Mouse (Mus musculus): Measurements from ENCODE around the gene Madd. TPM values are rescaled to one million over a fixed set of nuclear protein-coding genes. Genes with fewer than 3 reads are reported as not detected.

The Madd gene
- polyA plus RNA-seq, 1 experiment: not detected

- WGBS: 81% methylated on average over 10 of the region's 10 CpGs
- no peaks in the 10 kb centered on the region for H3K4me1 ChIP-seq (ENCODE audit: control insufficient read depth, insufficient read depth, low read length)
Observed at GRCm38 (mm10) chr2:91125101-91125500, 58.5 kb downstream of the Madd start.

GRCm38 (mm10) chr2:91123521-91123920, 60.1 kb downstream of the Madd start:
- Histone ChIP-seq H3K4me1 (ENCODE audit: control insufficient read depth, insufficient read depth, low read length) (no peaks in the 10 kb centered on the region), H3K27ac (ENCODE audit: insufficient read depth, low read depth, low read length) (no peak overlapping the region), H3K4me3 (ENCODE audit: insufficient read depth, low read depth, low read length) (no peak overlapping the region)
- WGBS: 81% methylated on average over 6 of the region's 6 CpGs
- TF ChIP-seq POLR2A (IDR thresholded peaks at IDR 0.05; ENCODE audit: insufficient read depth, low read depth, low read length) (no peak), CTCF (IDR thresholded peaks at IDR 0.05; ENCODE audit: insufficient read depth, low read depth, low read length) (no peak)

More at GRCm38 (mm10) chr2:91125101-91125500, 58.5 kb downstream of the Madd start:
- TF ChIP-seq CTCF (IDR thresholded peaks at IDR 0.05; ENCODE audit: insufficient read depth, low read depth, low read length) (no peak), POLR2A (IDR thresholded peaks at IDR 0.05; ENCODE audit: insufficient read depth, low read depth, low read length) (no peak)
- Histone ChIP-seq H3K4me3 (ENCODE audit: insufficient read depth, low read depth, low read length) (no peak overlapping the region), H3K27ac (ENCODE audit: insufficient read depth, low read depth, low read length) (no peak overlapping the region)

- TF ChIP-seq CTCF (IDR thresholded peaks at IDR 0.05; ENCODE audit: insufficient read depth, low read depth, low read length): no peak
- TF ChIP-seq POLR2A (IDR thresholded peaks at IDR 0.05; ENCODE audit: insufficient read depth, low read depth, low read length): no peak
- WGBS: 62% methylated on average over 8 of the region's 8 CpGs
- H3K4me3 ChIP-seq (ENCODE audit: insufficient read depth, low read depth, low read length): no peak overlapping the region
- H3K4me1 ChIP-seq (ENCODE audit: control insufficient read depth, insufficient read depth, low read length): no peaks in the 10 kb centered on the region
- H3K27ac ChIP-seq (ENCODE audit: insufficient read depth, low read depth, low read length): no peak overlapping the region
Observed at GRCm38 (mm10) chr2:91121497-91121896, 62.1 kb downstream of the Madd start.

GRCm38 (mm10) chr2:91121011-91121410, 62.6 kb downstream of the Madd start:
- 76% methylated on average over 6 of the region's 6 CpGs for WGBS
- H3K4me3 ChIP-seq (ENCODE audit: insufficient read depth, low read depth, low read length): no peak overlapping the region
- no peak overlapping the region for H3K27ac ChIP-seq (ENCODE audit: insufficient read depth, low read depth, low read length)
- H3K4me1 ChIP-seq (ENCODE audit: control insufficient read depth, insufficient read depth, low read length): no peaks in the 10 kb centered on the region
- no peak for TF ChIP-seq CTCF (IDR thresholded peaks at IDR 0.05; ENCODE audit: insufficient read depth, low read depth, low read length)
- TF ChIP-seq POLR2A (IDR thresholded peaks at IDR 0.05; ENCODE audit: insufficient read depth, low read depth, low read length): no peak

- no peak overlapping the region for H3K27ac ChIP-seq (ENCODE audit: insufficient read depth, low read depth, low read length)
- H3K4me3 ChIP-seq (ENCODE audit: insufficient read depth, low read depth, low read length): no peak overlapping the region
- H3K4me1 ChIP-seq (ENCODE audit: control insufficient read depth, insufficient read depth, low read length): peaks cover 2% of the 10 kb centered on the region; the same call in 1 of the 2 replicates
- TF ChIP-seq POLR2A (IDR thresholded peaks at IDR 0.05; ENCODE audit: insufficient read depth, low read depth, low read length) (no peak), CTCF (IDR thresholded peaks at IDR 0.05; ENCODE audit: insufficient read depth, low read depth, low read length) (no peak)
- WGBS: 79% methylated on average over 6 of the region's 6 CpGs
Observed at GRCm38 (mm10) chr2:91120261-91120671, 63.4 kb downstream of the Madd start.

- no peak overlapping the region for H3K27ac ChIP-seq (ENCODE audit: insufficient read depth, low read depth, low read length)
- TF ChIP-seq POLR2A (IDR thresholded peaks at IDR 0.05; ENCODE audit: insufficient read depth, low read depth, low read length) (no peak), CTCF (IDR thresholded peaks at IDR 0.05; ENCODE audit: insufficient read depth, low read depth, low read length) (no peak)
- no peak overlapping the region for H3K4me3 ChIP-seq (ENCODE audit: insufficient read depth, low read depth, low read length)
- H3K4me1 ChIP-seq (ENCODE audit: control insufficient read depth, insufficient read depth, low read length): peaks cover 6% of the 10 kb centered on the region
- 79% methylated on average over 6 of the region's 6 CpGs for WGBS
Observed at GRCm38 (mm10) chr2:91119551-91119950, 64.1 kb downstream of the Madd start.

- H3K27ac ChIP-seq (ENCODE audit: insufficient read depth, low read depth, low read length): no peak overlapping the region
- H3K4me3 ChIP-seq (ENCODE audit: insufficient read depth, low read depth, low read length): no peak overlapping the region
- WGBS: 90% methylated on average over 19 of the region's 19 CpGs
- peaks cover 6% of the 10 kb centered on the region for H3K4me1 ChIP-seq (ENCODE audit: control insufficient read depth, insufficient read depth, low read length)
- TF ChIP-seq CTCF (IDR thresholded peaks at IDR 0.05; ENCODE audit: insufficient read depth, low read depth, low read length) (no peak), POLR2A (IDR thresholded peaks at IDR 0.05; ENCODE audit: insufficient read depth, low read depth, low read length) (no peak)
Observed at GRCm38 (mm10) chr2:91119061-91119460, 64.6 kb downstream of the Madd start.

- Histone ChIP-seq H3K4me3 (ENCODE audit: insufficient read depth, low read depth, low read length) (no peak overlapping the region), H3K4me1 (ENCODE audit: control insufficient read depth, insufficient read depth, low read length) (peaks cover 6% of the 10 kb centered on the region), H3K27ac (ENCODE audit: insufficient read depth, low read depth, low read length) (no peak overlapping the region)
- 86% methylated on average over 1 of the region's 1 CpGs for WGBS
- TF ChIP-seq CTCF (IDR thresholded peaks at IDR 0.05; ENCODE audit: insufficient read depth, low read depth, low read length) (no peak), POLR2A (IDR thresholded peaks at IDR 0.05; ENCODE audit: insufficient read depth, low read depth, low read length) (no peak)
Observed at GRCm38 (mm10) chr2:91118647-91119046, 65.0 kb downstream of the Madd start.

- Histone ChIP-seq H3K4me3 (ENCODE audit: insufficient read depth, low read depth, low read length) (no peak within 1 kb of the TSS), H3K27ac (ENCODE audit: insufficient read depth, low read depth, low read length) (no peak within 1 kb of the TSS), H3K4me1 (ENCODE audit: control insufficient read depth, insufficient read depth, low read length) (peaks cover 6% of the 10 kb centered on the region)
- TF ChIP-seq POLR2A (IDR thresholded peaks at IDR 0.05; ENCODE audit: insufficient read depth, low read depth, low read length) (no peak), CTCF (IDR thresholded peaks at IDR 0.05; ENCODE audit: insufficient read depth, low read depth, low read length) (no peak)
- 80% methylated on average over 11 of the region's 11 CpGs for WGBS
Observed at GRCm38 (mm10) chr2:91117585-91118275, 65.9 kb downstream of the Madd start, which contains the start of gene Mybpc3. Gene Mybpc3, plus strand, starts transcription at chr2:91118144.
